Mouse (Mus musculus): ENCODE results near the gene Ankrd44. TPM values are rescaled to one million over a fixed set of nuclear protein-coding genes. Genes with fewer than 3 reads are reported as not detected.

Gene Ankrd44
- polyA plus RNA-seq, 1 experiment from 2014 or later: 16.0 TPM

- H3K4me1 ChIP-seq (replicated peaks; ENCODE audit: control insufficient read depth, insufficient read depth, low read length): peaks cover 8% of the 10 kb centered on the region; the same call in 1 of the 2 replicates
- DNase-seq (ENCODE audit: low spot score): no peak
- H3K9ac ChIP-seq (ENCODE audit: low read length): no peak overlapping the region
- WGBS: 47% methylated on average over 5 of the region's 5 CpGs
- no peak overlapping the region for H3K4me3 ChIP-seq (ENCODE audit: low read depth, low read length)
- no peak overlapping the region for H3K4me2 ChIP-seq (ENCODE audit: low read length)
- H3K9me3 ChIP-seq (ENCODE audit: control insufficient read depth, low read length): no peaks in the 10 kb centered on the region
- no peaks in the 10 kb centered on the region for H3K36me3 ChIP-seq (ENCODE audit: control insufficient read depth, insufficient read depth, low read length)
- no peak overlapping the region for H3K27ac ChIP-seq (ENCODE audit: low read depth)
- no peaks in the 10 kb centered on the region for H3K27me3 ChIP-seq (replicated peaks; ENCODE audit: control insufficient read depth, insufficient read depth, low read length)
- no peak for ATAC-seq (replicated peaks; ENCODE audit: low FRiP score, low TSS enrichment, low read depth)
These were observed 37.7 kb downstream of the Ankrd44 start for GRCm38 (mm10) chr1:54888449-54888848.

DNA sequence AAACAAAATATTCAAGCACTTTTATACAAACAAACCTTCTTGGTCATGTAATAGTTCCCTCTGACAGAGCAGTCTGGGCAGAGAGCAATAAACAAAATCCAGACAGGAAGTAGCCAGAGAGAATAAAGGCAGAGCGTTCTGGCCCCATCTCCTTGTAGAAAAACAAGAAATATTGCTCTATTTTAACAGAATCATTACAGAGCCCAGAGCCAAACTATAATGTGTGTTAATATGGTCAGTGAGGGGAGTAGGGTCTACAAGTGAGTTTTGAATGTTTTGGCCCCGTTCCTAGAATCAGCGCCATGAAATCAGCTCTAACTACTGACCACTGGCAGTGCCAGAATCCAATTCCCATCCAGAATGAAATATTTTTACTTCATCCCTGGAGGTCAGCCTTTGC lies 38.3 kb downstream of the Ankrd44 start:
- no peak overlapping the region for H3K9ac ChIP-seq (ENCODE audit: low read length)
- WGBS: 27% methylated on average over 3 of the region's 3 CpGs
- DNase-seq (ENCODE audit: low spot score) (no peak), ATAC-seq (replicated peaks; ENCODE audit: low FRiP score, low TSS enrichment, low read depth) (no peak)
- no peaks in the 10 kb centered on the region for H3K27me3 ChIP-seq (replicated peaks; ENCODE audit: control insufficient read depth, insufficient read depth, low read length)
- H3K4me3 ChIP-seq (ENCODE audit: low read depth, low read length): no peak overlapping the region
- no peak overlapping the region for H3K27ac ChIP-seq (ENCODE audit: low read depth)
- peaks cover 8% of the 10 kb centered on the region; the same call in 1 of the 2 replicates for H3K4me1 ChIP-seq (replicated peaks; ENCODE audit: control insufficient read depth, insufficient read depth, low read length)
- H3K36me3 ChIP-seq (ENCODE audit: control insufficient read depth, insufficient read depth, low read length): no peaks in the 10 kb centered on the region
- H3K4me2 ChIP-seq (ENCODE audit: low read length): no peak overlapping the region
- no peaks in the 10 kb centered on the region for H3K9me3 ChIP-seq (ENCODE audit: control insufficient read depth, low read length)

- ATAC-seq (replicated peaks; ENCODE audit: low FRiP score, low TSS enrichment, low read depth) (no peak), DNase-seq (ENCODE audit: low spot score) (no peak)
- H3K9ac ChIP-seq (ENCODE audit: low read length): no peak overlapping the region
- H3K4me1 ChIP-seq (replicated peaks; ENCODE audit: control insufficient read depth, insufficient read depth, low read length): peaks cover 15% of the 10 kb centered on the region
- no peak overlapping the region for H3K4me3 ChIP-seq (ENCODE audit: low read depth, low read length)
- H3K27me3 ChIP-seq (replicated peaks; ENCODE audit: control insufficient read depth, insufficient read depth, low read length): no peaks in the 10 kb centered on the region
- no peak overlapping the region for H3K4me2 ChIP-seq (ENCODE audit: low read length)
- H3K9me3 ChIP-seq (ENCODE audit: control insufficient read depth, low read length): no peaks in the 10 kb centered on the region
- WGBS: 67% methylated on average over 2 of the region's 2 CpGs
- H3K27ac ChIP-seq (ENCODE audit: low read depth): no peak overlapping the region
- H3K36me3 ChIP-seq (ENCODE audit: control insufficient read depth, insufficient read depth, low read length): no peaks in the 10 kb centered on the region
These were observed 43.2 kb downstream of the Ankrd44 start for GRCm38 (mm10) chr1:54882856-54883467.

DNA sequence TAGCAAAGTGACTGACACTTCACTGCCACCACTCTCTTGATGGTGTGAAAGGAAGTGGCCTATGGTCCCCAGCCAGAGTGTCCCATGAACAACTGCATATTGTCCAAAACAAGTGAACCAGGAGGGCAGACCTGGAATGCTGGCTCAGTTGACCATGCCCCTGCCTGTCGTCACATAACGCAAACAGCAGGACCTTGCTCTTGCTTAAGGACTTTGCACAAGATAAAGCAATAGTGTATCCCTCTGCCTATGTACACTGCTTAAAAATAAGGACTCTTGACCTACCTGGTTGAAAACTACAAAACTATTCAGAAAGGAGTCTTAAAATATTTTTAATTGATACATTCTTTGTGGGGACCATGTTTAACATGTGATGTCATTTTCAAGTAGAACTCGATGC lies 44.7 kb downstream of the Ankrd44 start:
- Histone ChIP-seq H3K36me3 (ENCODE audit: control insufficient read depth, insufficient read depth, low read length) (no peaks in the 10 kb centered on the region), H3K9ac (ENCODE audit: low read length) (no peak overlapping the region), H3K4me1 (replicated peaks; ENCODE audit: control insufficient read depth, insufficient read depth, low read length) (peaks cover 17% of the 10 kb centered on the region; the same call in 1 of the 2 replicates), H3K9me3 (ENCODE audit: control insufficient read depth, low read length) (no peaks in the 10 kb centered on the region), H3K4me2 (ENCODE audit: low read length) (no peak overlapping the region), H3K27ac (ENCODE audit: low read depth) (no peak overlapping the region), H3K4me3 (ENCODE audit: low read depth, low read length) (no peak overlapping the region), H3K27me3 (replicated peaks; ENCODE audit: control insufficient read depth, insufficient read depth, low read length) (no peaks in the 10 kb centered on the region)
- ATAC-seq (replicated peaks; ENCODE audit: low FRiP score, low TSS enrichment, low read depth) (no peak), DNase-seq (ENCODE audit: low spot score) (no peak)
- 85% methylated on average over 3 of the region's 3 CpGs for WGBS

- Histone ChIP-seq H3K9me3 (ENCODE audit: control insufficient read depth, low read length) (no peaks in the 10 kb centered on the region), H3K9ac (ENCODE audit: low read length) (no peak overlapping the region), H3K4me2 (ENCODE audit: low read length) (no peak overlapping the region), H3K36me3 (ENCODE audit: control insufficient read depth, insufficient read depth, low read length) (no peaks in the 10 kb centered on the region), H3K4me3 (ENCODE audit: low read depth, low read length) (no peak overlapping the region), H3K27me3 (replicated peaks; ENCODE audit: control insufficient read depth, insufficient read depth, low read length) (no peaks in the 10 kb centered on the region), H3K4me1 (replicated peaks; ENCODE audit: control insufficient read depth, insufficient read depth, low read length) (peaks cover 19% of the 10 kb centered on the region; the same call in 1 of the 2 replicates), H3K27ac (ENCODE audit: low read depth) (no peak overlapping the region)
- 66% methylated on average over 10 of the region's 10 CpGs for WGBS
- no peak for DNase-seq (ENCODE audit: low spot score)
- no peak for ATAC-seq (replicated peaks; ENCODE audit: low FRiP score, low TSS enrichment, low read depth)
These were observed 48.6 kb downstream of the Ankrd44 start for GRCm38 (mm10) chr1:54877423-54878073.

- Histone ChIP-seq H3K36me3 (ENCODE audit: control insufficient read depth, insufficient read depth, low read length) (no peaks in the 10 kb centered on the region), H3K4me3 (ENCODE audit: low read depth, low read length) (no peak overlapping the region), H3K27ac (ENCODE audit: low read depth) (no peak overlapping the region), H3K9ac (ENCODE audit: low read length) (no peak overlapping the region), H3K4me1 (replicated peaks; ENCODE audit: control insufficient read depth, insufficient read depth, low read length) (peaks cover 19% of the 10 kb centered on the region; the same call in 1 of the 2 replicates), H3K9me3 (ENCODE audit: control insufficient read depth, low read length) (no peaks in the 10 kb centered on the region), H3K27me3 (replicated peaks; ENCODE audit: control insufficient read depth, insufficient read depth, low read length) (no peaks in the 10 kb centered on the region), H3K4me2 (ENCODE audit: low read length) (no peak overlapping the region)
- ATAC-seq (replicated peaks; ENCODE audit: low FRiP score, low TSS enrichment, low read depth): no peak
- WGBS: 86% methylated on average over 5 of the region's 5 CpGs
- DNase-seq (ENCODE audit: low spot score): no peak
These were observed 49.2 kb downstream of the Ankrd44 start for GRCm38 (mm10) chr1:54877014-54877413.

- WGBS: 72% methylated on average over 6 of the region's 6 CpGs
- Histone ChIP-seq H3K36me3 (ENCODE audit: control insufficient read depth, insufficient read depth, low read length) (no peaks in the 10 kb centered on the region), H3K9me3 (ENCODE audit: control insufficient read depth, low read length) (no peaks in the 10 kb centered on the region), H3K9ac (ENCODE audit: low read length) (no peak overlapping the region), H3K4me1 (replicated peaks; ENCODE audit: control insufficient read depth, insufficient read depth, low read length) (peaks cover 15% of the 10 kb centered on the region; the same call in 1 of the 2 replicates), H3K4me2 (ENCODE audit: low read length) (no peak overlapping the region), H3K27ac (ENCODE audit: low read depth) (no peak overlapping the region), H3K4me3 (ENCODE audit: low read depth, low read length) (no peak overlapping the region), H3K27me3 (replicated peaks; ENCODE audit: control insufficient read depth, insufficient read depth, low read length) (no peaks in the 10 kb centered on the region)
- no peak for DNase-seq (ENCODE audit: low spot score)
- ATAC-seq (replicated peaks; ENCODE audit: low FRiP score, low TSS enrichment, low read depth): no peak
These were observed 52.1 kb downstream of the Ankrd44 start for GRCm38 (mm10) chr1:54874094-54874493.

- Histone ChIP-seq H3K27ac (ENCODE audit: low read depth) (no peak overlapping the region), H3K9ac (ENCODE audit: low read length) (no peak overlapping the region), H3K4me3 (ENCODE audit: low read depth, low read length) (no peak overlapping the region), H3K4me2 (ENCODE audit: low read length) (no peak overlapping the region), H3K9me3 (ENCODE audit: control insufficient read depth, low read length) (no peaks in the 10 kb centered on the region), H3K4me1 (replicated peaks; ENCODE audit: control insufficient read depth, insufficient read depth, low read length) (peaks cover 9% of the 10 kb centered on the region; the same call in 1 of the 2 replicates), H3K27me3 (replicated peaks; ENCODE audit: control insufficient read depth, insufficient read depth, low read length) (no peaks in the 10 kb centered on the region), H3K36me3 (ENCODE audit: control insufficient read depth, insufficient read depth, low read length) (no peaks in the 10 kb centered on the region)
- ATAC-seq (replicated peaks; ENCODE audit: low FRiP score, low TSS enrichment, low read depth): no peak
- no peak for DNase-seq (ENCODE audit: low spot score)
- WGBS: 61% methylated on average over 9 of the region's 9 CpGs
These were observed 53.1 kb downstream of the Ankrd44 start for GRCm38 (mm10) chr1:54872857-54873616.
